Mouse (Mus musculus) kidney, postnatal 10 days (tissue): ENCODE results near the gene Endod1.
"Not testable (repeated sequence)": the region's sequence is repeated elsewhere in the genome, so short reads cannot be mapped to it uniquely, and the experiment has no call there.

Experiments used
- DNase-seq: peaks from one replicate; pipeline ENCODE4 v3.0.0; 2021; ENCODE audit warnings: mixed read lengths

The Endod1 gene

GRCm38 (mm10) chr9:14379769-14380385 is 1.4 kb downstream of the Endod1 start:
- DNase-seq, result peak; percentile 25

- DNase-seq, result peak; percentile 57
Measured at GRCm38 (mm10) chr9:14378151-14378550, 3.2 kb downstream of the Endod1 start.

DNA sequence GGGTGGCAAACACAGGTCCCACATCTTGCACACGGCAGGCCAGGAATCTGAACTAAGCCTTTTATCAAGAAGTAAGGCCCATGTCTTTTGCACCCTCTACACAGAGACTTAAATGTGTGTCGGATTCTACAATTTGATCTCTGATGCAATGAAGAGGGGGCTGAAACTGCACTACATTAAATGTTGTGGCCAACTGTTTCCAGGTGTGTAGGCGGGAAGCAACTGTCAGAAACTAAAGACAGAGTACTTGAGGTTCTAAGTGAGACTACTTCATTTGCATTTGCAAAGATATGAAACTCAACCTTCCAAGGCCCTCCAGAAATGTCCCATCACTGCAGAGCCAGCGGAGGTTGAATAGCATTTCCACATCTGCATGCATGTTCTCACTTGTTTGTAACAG is 5.2 kb downstream of the Endod1 start:
- no peak for DNase-seq

DNA sequence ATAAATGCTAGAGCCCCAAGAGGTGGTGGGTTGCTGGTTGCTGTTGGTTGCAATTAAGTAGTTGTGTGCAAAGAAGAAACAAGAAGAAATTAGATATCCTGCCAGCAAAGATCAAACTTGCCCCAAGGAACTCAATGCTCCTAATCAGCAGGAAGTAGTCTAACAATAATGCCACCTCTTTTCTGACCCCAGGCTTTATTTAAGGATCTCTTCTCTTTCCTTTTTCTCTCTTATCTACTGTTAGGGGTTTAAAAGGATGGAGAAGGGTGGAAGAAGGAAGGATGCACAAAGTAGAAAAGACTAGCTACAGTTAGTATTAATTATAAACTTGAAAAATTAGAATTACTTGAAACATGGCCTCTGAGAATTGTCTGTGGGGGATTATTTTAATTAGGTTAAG is 8.9 kb downstream of the Endod1 start:
- DNase-seq, result no peak

DNA sequence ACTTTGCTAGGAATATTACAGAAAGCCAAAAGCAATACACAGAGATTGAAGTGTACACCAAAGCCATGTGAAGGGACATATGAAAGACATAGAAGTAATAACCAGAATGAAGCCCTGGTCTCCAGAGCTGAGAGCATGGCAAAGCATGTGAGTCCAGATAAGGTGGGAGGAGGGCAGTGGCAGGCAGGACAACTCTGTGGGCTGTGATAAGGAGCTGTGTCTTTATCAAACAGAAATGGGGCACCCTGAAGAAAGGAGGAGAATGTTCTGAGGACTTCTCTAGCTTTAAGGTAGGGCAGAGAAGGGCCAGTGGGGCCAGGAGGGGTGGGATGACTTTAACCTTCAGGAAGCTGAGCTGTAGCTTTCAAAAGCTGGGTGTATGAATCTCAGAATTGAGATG is 12.0 kb downstream of the Endod1 start:
- no peak for DNase-seq

- DNase-seq, result no peak
Measured at GRCm38 (mm10) chr9:14367850-14368249, 13.5 kb downstream of the Endod1 start.

DNA sequence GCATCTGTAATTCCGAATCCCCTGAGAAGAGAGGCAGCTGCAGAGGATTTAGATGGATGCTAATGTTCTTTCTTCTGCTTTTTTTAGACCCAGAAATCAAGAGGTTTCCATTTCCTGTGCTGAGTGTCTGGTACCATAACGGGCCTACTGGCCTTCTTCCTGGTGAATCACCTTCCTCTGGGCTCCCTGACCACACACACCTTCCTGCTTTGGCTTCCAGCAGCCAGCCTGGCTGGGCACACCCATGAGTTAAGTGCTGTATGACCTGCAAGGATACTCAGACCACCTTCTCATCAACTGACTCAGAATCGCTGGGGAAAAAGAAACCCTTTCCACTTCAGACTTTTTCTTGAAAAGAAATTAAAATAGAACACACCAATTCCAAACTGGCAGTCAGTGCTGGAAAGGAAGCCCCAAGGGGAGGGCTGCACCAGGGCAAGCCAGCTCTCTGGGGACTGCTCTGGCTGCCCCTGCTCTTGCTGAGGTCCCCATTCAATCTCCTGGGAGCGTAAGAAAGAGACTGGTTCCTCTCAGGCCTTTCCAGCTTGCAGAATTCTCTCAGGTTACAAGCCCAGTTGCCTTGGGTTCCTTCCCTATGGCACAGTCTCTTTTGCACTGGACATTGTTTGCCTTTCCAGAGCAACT is 15.7 kb downstream of the Endod1 start:
- peak; percentile 33 for DNase-seq

- DNase-seq, result no peak
Measured at GRCm38 (mm10) chr9:14364719-14365118, 16.6 kb downstream of the Endod1 start.

GRCm38 (mm10) chr9:14363540-14363939 is 17.8 kb downstream of the Endod1 start:
- DNase-seq, result peak; percentile 50

GRCm38 (mm10) chr9:14362068-14362768 is 19.1 kb downstream of the Endod1 start:
- DNase-seq, result no peak

- peak; percentile 51 for DNase-seq
Measured at GRCm38 (mm10) chr9:14357033-14357432, 24.3 kb downstream of the Endod1 start.

DNA sequence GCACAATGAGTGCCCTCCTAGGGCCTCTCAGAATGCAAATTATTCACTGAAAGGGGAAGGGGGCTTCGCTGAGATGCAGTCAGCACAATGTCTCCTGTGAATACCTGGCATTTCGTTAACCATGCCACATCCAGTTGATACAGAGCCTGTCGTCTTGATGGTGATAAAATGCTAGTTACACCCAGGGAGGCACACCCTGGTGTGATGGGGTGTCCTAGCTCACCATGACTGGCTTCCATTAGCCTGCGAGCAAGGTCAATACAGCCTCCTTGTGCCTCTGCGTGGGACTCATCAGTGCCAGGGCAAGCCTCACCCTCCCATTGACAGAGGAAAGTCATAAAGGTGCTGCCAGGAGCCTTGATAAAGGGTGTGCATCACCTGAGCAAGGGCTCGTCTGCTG is 26.5 kb downstream of the Endod1 start:
- DNase-seq, result no peak

GRCm38 (mm10) chr9:14352337-14352736 is 29.0 kb downstream of the Endod1 start:
- DNase-seq, result no peak

DNA sequence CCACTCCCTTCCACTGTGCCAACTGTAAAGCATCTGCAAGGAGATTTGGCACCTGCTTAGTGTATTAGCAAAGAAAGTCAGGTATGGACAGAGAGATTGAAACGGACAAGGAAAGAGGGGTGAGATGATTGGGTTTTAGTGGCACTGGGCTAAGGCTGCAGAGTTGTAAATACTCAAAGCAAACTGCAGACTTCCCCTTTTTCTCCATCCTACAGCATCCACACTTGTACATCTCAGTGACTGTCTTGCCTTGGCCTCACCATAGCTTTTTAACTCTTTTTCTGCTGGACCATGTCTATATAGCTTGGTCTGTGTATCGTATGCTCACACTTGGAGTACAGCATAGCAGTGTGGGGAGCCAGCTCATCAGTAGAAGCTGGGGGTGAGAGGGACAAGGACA is 30.5 kb downstream of the Endod1 start:
- DNase-seq, result no peak

- DNase-seq, result no peak
Measured at GRCm38 (mm10) chr9:14349380-14349779, 31.9 kb downstream of the Endod1 start.

DNA sequence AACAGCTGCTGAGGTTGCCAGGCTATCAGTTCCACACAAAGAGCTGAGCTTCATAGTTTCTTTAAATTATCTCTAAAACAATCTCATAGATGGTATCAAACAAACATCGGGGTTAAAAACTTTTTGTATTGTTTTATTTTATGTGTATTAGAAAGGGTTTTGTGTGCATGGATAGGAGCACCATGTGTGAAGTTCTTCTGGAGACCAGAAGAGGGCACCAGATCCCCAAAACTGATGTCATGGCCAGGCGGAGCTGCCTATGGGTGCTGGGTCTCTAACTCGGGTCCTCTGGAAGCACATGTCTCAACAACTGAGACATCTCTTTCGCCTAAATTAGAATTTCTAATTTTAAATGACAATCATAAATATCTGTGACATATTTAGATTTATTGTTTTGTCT is 32.9 kb downstream of the Endod1 start:
- peak; percentile 34 for DNase-seq

- not testable (repeated sequence) for DNase-seq
Measured at GRCm38 (mm10) chr9:14345866-14346265, 35.4 kb downstream of the Endod1 start.

- peak; percentile 84 for DNase-seq
Measured at GRCm38 (mm10) chr9:14342041-14342668, 39.2 kb downstream of the Endod1 start.

- DNase-seq, result no peak
Measured at GRCm38 (mm10) chr9:14338701-14339100, 42.6 kb downstream of the Endod1 start.

GRCm38 (mm10) chr9:14336901-14337300 is 44.4 kb downstream of the Endod1 start:
- DNase-seq, result no peak

- DNase-seq, result no peak
Measured at GRCm38 (mm10) chr9:14335829-14336228, 45.5 kb downstream of the Endod1 start.

GRCm38 (mm10) chr9:14316618-14317017 is 64.7 kb downstream of the Endod1 start:
- DNase-seq, result no peak

GRCm38 (mm10) chr9:14314477-14314876 is 66.8 kb downstream of the Endod1 start:
- DNase-seq, result no peak

DNA sequence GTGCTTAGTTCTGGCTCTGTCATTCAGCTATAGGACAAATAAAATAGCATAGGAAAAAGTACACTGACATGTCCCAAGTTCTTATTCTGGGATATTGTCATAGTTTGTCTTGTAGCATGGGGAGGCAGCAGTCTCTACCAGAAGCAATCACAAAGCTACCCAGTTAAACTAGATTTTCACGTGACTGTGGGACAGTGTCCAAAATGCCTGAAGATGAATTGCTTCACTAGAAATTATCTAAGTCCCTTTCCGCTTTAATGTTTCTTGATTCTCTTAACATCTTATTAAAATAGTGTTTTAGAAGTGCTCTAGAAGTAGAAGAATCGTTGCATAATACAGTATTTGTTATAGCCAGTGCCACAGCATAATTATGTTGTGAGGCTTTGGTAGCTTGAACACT is 67.3 kb downstream of the Endod1 start:
- DNase-seq, result no peak
